Comparison of ENCODE assay signal across 12 mouse cellular contexts in the genomic region with DNA sequence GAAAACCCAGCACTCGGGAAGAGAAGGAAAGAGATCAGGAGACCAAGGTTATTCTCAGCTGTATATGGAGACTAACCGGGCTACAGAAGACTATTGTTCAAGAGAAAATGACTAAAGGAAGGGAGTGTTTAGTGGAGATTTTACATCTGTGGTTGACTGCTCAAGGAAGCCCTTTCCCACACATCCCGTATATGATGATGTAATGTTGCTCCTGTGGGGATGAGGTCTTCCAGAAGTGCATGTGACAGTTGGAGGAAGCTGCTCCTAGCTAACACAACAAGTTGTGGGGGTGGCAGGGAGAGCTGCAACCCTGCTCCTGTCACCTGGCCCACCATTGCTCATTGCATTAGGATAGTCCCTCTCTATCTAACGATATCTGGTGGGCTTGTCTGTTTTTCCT.
"Had no signal": no experiment of that assay in that cellular context is flagged by ENCODE, and none has a peak within 500 bp of the region (broad histone marks: within the 10 kb centered on the region; RNA-seq: fewer than 3 reads in every experiment).

No protein-coding gene starts in this region.

- H3K4me2 ChIP-seq: limb, embryonic 12.5 days; midbrain, embryonic 11.5 days; midbrain, embryonic 15.5 days had no signal

- H3K9ac ChIP-seq: limb, embryonic 12.5 days; liver, embryonic 14.5 days; midbrain, embryonic 15.5 days had no signal

- H3K4me3 ChIP-seq: layer of hippocampus, adult 2 months; limb, embryonic 12.5 days; midbrain, embryonic 15.5 days had no signal

- ATAC-seq: midbrain, embryonic 15.5 days had no signal

- H3K9me3 ChIP-seq: limb, embryonic 12.5 days; midbrain, embryonic 15.5 days had no signal

- H3K4me1 ChIP-seq: limb, embryonic 12.5 days; midbrain, embryonic 15.5 days had no signal

- H3K27me3 ChIP-seq: limb, embryonic 12.5 days; midbrain, embryonic 15.5 days had no signal

- H3K36me3 ChIP-seq: limb, embryonic 12.5 days; midbrain, embryonic 15.5 days had no signal

- H3K27ac ChIP-seq: layer of hippocampus, adult 2 months; limb, embryonic 12.5 days; liver, embryonic 14.5 days; midbrain, embryonic 15.5 days had no signal

- DNase-seq: kidney, postnatal 10 days; kidney, postnatal 4 days; liver; lung, adult 18-20 months; lung, postnatal 36 days; right cerebral cortex, postnatal 14 days; thymus, postnatal 36 days had no signal
